Mouse (Mus musculus): ENCODE measurements at regions not wholly inside any gene's neighbourhood (a gene's known extent, or its start where the extent isn't known, plus 50 kb on each side); places are given as distances from the start of the nearest gene placed in this dataset.

DNA sequence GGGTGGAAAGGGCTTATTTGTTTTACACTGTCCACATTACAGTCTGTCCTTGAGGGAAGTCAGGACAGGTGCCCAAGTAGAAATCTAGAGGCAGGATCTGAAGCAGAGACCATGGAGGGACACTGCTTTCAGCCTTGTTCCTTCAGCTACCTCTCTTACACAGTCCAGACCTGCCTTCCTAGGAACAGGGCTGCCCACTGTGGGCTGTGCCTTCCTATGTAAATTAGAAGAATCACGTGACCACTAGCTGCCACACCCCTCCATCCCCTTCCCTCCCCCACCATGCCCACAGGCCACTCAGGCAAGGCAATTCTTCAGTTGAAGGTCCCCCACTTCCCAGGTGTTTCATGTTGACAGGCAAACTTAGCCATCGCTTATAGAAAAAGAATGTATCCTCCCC, 60.5 kb upstream of the Dars start:
- TF ChIP-seq POLR2AphosphoS2 (IDR thresholded peaks at IDR 0.05; ENCODE audit: insufficient read length, low read depth) = no peak
- no peak for TF ChIP-seq POLR2A (IDR thresholded peaks at IDR 0.05; ENCODE audit: insufficient read length, low read depth)
- TF ChIP-seq CEBPB (IDR thresholded peaks at IDR 0.05; ENCODE audit: insufficient read depth, poor library complexity, severe bottlenecking) = no peak
- no peak for TF ChIP-seq MYOD1 (IDR thresholded peaks at IDR 0.05; ENCODE audit: control insufficient read depth in 1 of 3, insufficient read length in 2 of 3, low read depth in 2 of 3)
- TF ChIP-seq TCF3 (IDR thresholded peaks at IDR 0.05; ENCODE audit: insufficient read length, low read depth) = no peak
- TF ChIP-seq USF1 (IDR thresholded peaks at IDR 0.05; ENCODE audit: low read depth) = no peak

All from myocyte (in vitro differentiated cells).